Mouse (Mus musculus) hindbrain, embryonic 15.5 days (tissue): ENCODE data around the gene Diras1. TPM values are rescaled to one million over a fixed set of nuclear protein-coding genes. Genes with fewer than 3 reads are reported as not detected.

ENCODE experiments used
- ATAC-seq: fragments of 200-750 bp; cut with Nextera tagmentation; 2 replicates; pipeline ENCODE4 v1.8.0; 2017; ENCODE audit warnings: low read depth, moderate number of reproducible peaks, moderate TSS enrichment; ENCODE audit not compliant: low FRiP score
- H3K27ac ChIP-seq: fragments of 300-500 bp; sonication (generic); replicated peaks from 2 replicates; pipeline ENCODE4 v1.5.1; 2015; ENCODE audit warnings: mild to moderate bottlenecking, inconsistent platforms
- H3K27me3 ChIP-seq: fragments of 300-500 bp; sonication (generic); 2 replicates; pipeline ENCODE4 v1.6.1; 2015; ENCODE audit warnings: control low read depth, inconsistent platforms
- H3K36me3 ChIP-seq: fragments of 300-500 bp; sonication (generic); 2 replicates; pipeline ENCODE4 v1.6.1; 2015; ENCODE audit warnings: control low read depth, inconsistent platforms
- H3K4me1 ChIP-seq: fragments of 300-500 bp; sonication (generic); replicated peaks from 2 replicates; pipeline ENCODE4 v1.6.1; 2015; ENCODE audit warnings: control low read depth, inconsistent platforms
- H3K4me2 ChIP-seq: fragments of 300-500 bp; sonication (generic); 2 replicates; pipeline ENCODE4 v1.6.1; 2015; ENCODE audit warnings: moderate library complexity, mild to moderate bottlenecking, inconsistent platforms
- H3K4me3 ChIP-seq: fragments of 300-500 bp; sonication (generic); 2 replicates; pipeline ENCODE4 v1.5.1; 2015; ENCODE audit warnings: mild to moderate bottlenecking, inconsistent platforms
- H3K9ac ChIP-seq: fragments of 300-500 bp; sonication (generic); 2 replicates; pipeline ENCODE4 v1.6.1; 2015; ENCODE audit warnings: inconsistent platforms
- H3K9me3 ChIP-seq: fragments of 300-500 bp; sonication (generic); 2 replicates; pipeline ENCODE4 v1.6.1; 2016; ENCODE audit warnings: control low read depth, inconsistent platforms
- WGBS: fragments of 180-500 bp; shearing (Covaris S2); methylation state at CpG from one replicate; pipeline ENCODE4 v1.1.7; 2015; 5-methylcytosine and 5-hydroxymethylcytosine counted together
- polyA plus RNA-seq: library from polyadenylated mRNA; unstranded; fragments of >200 nt; fragmentation: Nextera tagmentation; extraction: Ambion mirVana; gene quantifications from 2 replicates; pipeline ENCODE4 v1.2.1, GENCODE M21; 2015

Diras1 gene
- polyA plus RNA-seq, 1 experiment from 2014 or later, result 81.6 TPM

- Histone ChIP-seq H3K27me3 (no peaks in the 10 kb centered on the region), H3K4me1 (peaks cover 37% of the 10 kb centered on the region), H3K36me3 (peaks cover 14% of the 10 kb centered on the region; the same call in 1 of the 2 replicates), H3K4me2 (no peak overlapping the region), H3K27ac (no peak overlapping the region), H3K9ac (no peak overlapping the region), H3K9me3 (no peaks in the 10 kb centered on the region), H3K4me3 (no peak overlapping the region)
- no peak for ATAC-seq
- 88% methylated on average over 5 of the region's 5 CpGs for WGBS
Observed at GRCm38 (mm10) chr10:81026857-81027256, 1.4 kb upstream of the Diras1 start.

DNA sequence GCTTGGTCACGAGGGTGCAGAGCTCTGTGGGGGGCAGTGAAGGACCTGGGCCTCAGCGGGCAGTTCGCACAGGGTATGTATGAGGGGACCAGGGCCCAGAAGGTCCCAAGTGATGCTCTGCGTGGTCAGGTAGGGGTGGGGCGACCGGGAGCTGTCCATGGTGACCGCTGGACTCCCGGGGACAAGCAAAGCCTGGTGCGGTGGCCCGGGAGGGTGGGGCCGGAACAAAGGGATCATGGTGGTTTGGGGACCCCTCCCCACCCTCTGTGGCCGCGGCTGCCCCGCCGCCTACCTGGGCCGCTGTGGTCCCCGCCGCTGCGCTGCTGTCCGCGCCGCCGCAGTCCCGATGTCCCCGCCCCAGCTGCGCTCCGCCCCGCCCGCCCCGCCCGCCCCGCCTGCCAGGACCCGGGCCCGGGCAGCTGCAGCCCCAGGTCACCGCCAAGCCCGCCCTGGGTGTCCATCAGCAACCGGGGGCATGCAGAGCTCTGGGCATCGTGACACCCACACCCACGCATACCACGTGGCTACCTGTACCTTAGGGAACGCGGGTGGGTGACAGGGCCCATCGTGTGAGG, 328 bp downstream of the Diras1 start:
- Histone ChIP-seq H3K27me3 (no peaks in the 10 kb centered on the region), H3K9ac (peak overlapping the region; percentile 71), H3K27ac (no peak overlapping the region), H3K4me1 (peaks cover 40% of the 10 kb centered on the region), H3K9me3 (no peaks in the 10 kb centered on the region), H3K36me3 (no peaks in the 10 kb centered on the region), H3K4me3 (peak overlapping the region; percentile 56), H3K4me2 (peak overlapping the region; percentile 74)
- ATAC-seq, result peak; percentile 62
- 1% methylated on average over 36 of the region's 43 CpGs for WGBS

GRCm38 (mm10) chr10:81024346-81024937, 1.0 kb downstream of the Diras1 start:
- no peaks in the 10 kb centered on the region for H3K27me3 ChIP-seq
- ATAC-seq, result no peak
- H3K27ac ChIP-seq, result no peak overlapping the region
- H3K9ac ChIP-seq, result peak overlapping the region; percentile 71
- no peaks in the 10 kb centered on the region for H3K9me3 ChIP-seq
- H3K4me2 ChIP-seq, result peak overlapping the region; percentile 74
- 82% methylated on average over 5 of the region's 5 CpGs for WGBS
- H3K4me3 ChIP-seq, result peak overlapping the region; percentile 56
- H3K36me3 ChIP-seq, result no peaks in the 10 kb centered on the region
- H3K4me1 ChIP-seq, result peaks cover 40% of the 10 kb centered on the region

- Histone ChIP-seq H3K4me1 (peaks cover 40% of the 10 kb centered on the region), H3K9me3 (no peaks in the 10 kb centered on the region), H3K36me3 (no peaks in the 10 kb centered on the region), H3K27ac (no peak overlapping the region), H3K4me3 (no peak overlapping the region), H3K9ac (no peak overlapping the region), H3K27me3 (no peaks in the 10 kb centered on the region), H3K4me2 (no peak overlapping the region)
- WGBS, result 72% methylated on average over 8 of the region's 8 CpGs
- no peak for ATAC-seq
Observed at GRCm38 (mm10) chr10:81022744-81023143, 2.7 kb downstream of the Diras1 start.

GRCm38 (mm10) chr10:81021547-81022110, 3.8 kb downstream of the Diras1 start:
- no peak for ATAC-seq
- H3K36me3 ChIP-seq, result no peaks in the 10 kb centered on the region
- H3K27me3 ChIP-seq, result no peaks in the 10 kb centered on the region
- no peaks in the 10 kb centered on the region for H3K9me3 ChIP-seq
- 0 out of 2 replicates have a peak overlapping the region, but pooled peaks have one; percentile 3 for H3K4me3 ChIP-seq
- H3K4me1 ChIP-seq, result peaks cover 40% of the 10 kb centered on the region
- H3K27ac ChIP-seq, result 0 out of 2 replicates have a peak overlapping the region, but pooled peaks have one; percentile 13
- no peak overlapping the region for H3K9ac ChIP-seq
- peak overlapping the region; percentile 37 for H3K4me2 ChIP-seq
- WGBS, result 14% methylated on average over 26 of the region's 26 CpGs

GRCm38 (mm10) chr10:81020207-81020606, 5.3 kb downstream of the Diras1 start:
- no peak for ATAC-seq
- Histone ChIP-seq H3K4me3 (no peak overlapping the region), H3K9me3 (no peaks in the 10 kb centered on the region), H3K27me3 (no peaks in the 10 kb centered on the region), H3K4me1 (peaks cover 32% of the 10 kb centered on the region), H3K36me3 (no peaks in the 10 kb centered on the region), H3K9ac (no peak overlapping the region), H3K4me2 (no peak overlapping the region), H3K27ac (no peak overlapping the region)
- WGBS, result 49% methylated on average over 2 of the region's 2 CpGs

- no peaks in the 10 kb centered on the region for H3K27me3 ChIP-seq
- WGBS, result 72% methylated on average over 6 of the region's 6 CpGs
- no peak overlapping the region for H3K9ac ChIP-seq
- H3K4me3 ChIP-seq, result no peak overlapping the region
- no peaks in the 10 kb centered on the region for H3K36me3 ChIP-seq
- no peak overlapping the region for H3K27ac ChIP-seq
- H3K4me1 ChIP-seq, result peaks cover 32% of the 10 kb centered on the region
- no peaks in the 10 kb centered on the region for H3K9me3 ChIP-seq
- H3K4me2 ChIP-seq, result no peak overlapping the region
- no peak for ATAC-seq
Observed at GRCm38 (mm10) chr10:81019687-81020086, 5.8 kb downstream of the Diras1 start.

- no peak overlapping the region for H3K4me3 ChIP-seq
- no peak overlapping the region for H3K4me2 ChIP-seq
- no peaks in the 10 kb centered on the region for H3K27me3 ChIP-seq
- no peaks in the 10 kb centered on the region for H3K36me3 ChIP-seq
- no peak for ATAC-seq
- no peak overlapping the region for H3K9ac ChIP-seq
- H3K9me3 ChIP-seq, result no peaks in the 10 kb centered on the region
- H3K27ac ChIP-seq, result no peak overlapping the region
- H3K4me1 ChIP-seq, result peaks cover 25% of the 10 kb centered on the region
- WGBS, result 41% methylated on average over 10 of the region's 10 CpGs
Observed at GRCm38 (mm10) chr10:81018326-81018725, 7.1 kb downstream of the Diras1 start.

GRCm38 (mm10) chr10:81016645-81017044, 8.8 kb downstream of the Diras1 start:
- no peaks in the 10 kb centered on the region for H3K27me3 ChIP-seq
- no peak overlapping the region for H3K4me2 ChIP-seq
- no peak overlapping the region for H3K4me3 ChIP-seq
- no peak for ATAC-seq
- no peaks in the 10 kb centered on the region for H3K36me3 ChIP-seq
- H3K9ac ChIP-seq, result no peak overlapping the region
- H3K27ac ChIP-seq, result no peak overlapping the region
- 7% methylated on average over 7 of the region's 7 CpGs for WGBS
- no peaks in the 10 kb centered on the region for H3K9me3 ChIP-seq
- H3K4me1 ChIP-seq, result peaks cover 15% of the 10 kb centered on the region

DNA sequence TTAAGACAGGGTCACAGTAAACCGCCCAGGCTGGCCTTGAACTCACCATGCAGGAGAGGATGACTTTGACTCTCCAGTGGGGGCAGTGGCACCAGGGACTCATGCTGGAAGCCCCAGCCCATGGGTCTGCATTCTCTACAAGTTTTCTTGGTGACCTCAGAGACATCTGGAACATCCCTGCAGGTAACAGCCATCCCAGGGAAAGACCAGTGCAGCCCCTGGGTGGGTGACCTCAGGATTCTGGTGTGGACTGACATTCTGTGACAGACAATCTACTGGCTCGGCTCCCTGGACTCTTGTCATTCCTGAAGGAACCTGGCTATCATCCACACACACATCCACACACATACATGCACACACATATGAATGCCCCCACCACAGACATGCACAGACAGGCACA, 9.8 kb downstream of the Diras1 start:
- 94% methylated on average over 2 of the region's 2 CpGs for WGBS
- no peak for ATAC-seq

DNA sequence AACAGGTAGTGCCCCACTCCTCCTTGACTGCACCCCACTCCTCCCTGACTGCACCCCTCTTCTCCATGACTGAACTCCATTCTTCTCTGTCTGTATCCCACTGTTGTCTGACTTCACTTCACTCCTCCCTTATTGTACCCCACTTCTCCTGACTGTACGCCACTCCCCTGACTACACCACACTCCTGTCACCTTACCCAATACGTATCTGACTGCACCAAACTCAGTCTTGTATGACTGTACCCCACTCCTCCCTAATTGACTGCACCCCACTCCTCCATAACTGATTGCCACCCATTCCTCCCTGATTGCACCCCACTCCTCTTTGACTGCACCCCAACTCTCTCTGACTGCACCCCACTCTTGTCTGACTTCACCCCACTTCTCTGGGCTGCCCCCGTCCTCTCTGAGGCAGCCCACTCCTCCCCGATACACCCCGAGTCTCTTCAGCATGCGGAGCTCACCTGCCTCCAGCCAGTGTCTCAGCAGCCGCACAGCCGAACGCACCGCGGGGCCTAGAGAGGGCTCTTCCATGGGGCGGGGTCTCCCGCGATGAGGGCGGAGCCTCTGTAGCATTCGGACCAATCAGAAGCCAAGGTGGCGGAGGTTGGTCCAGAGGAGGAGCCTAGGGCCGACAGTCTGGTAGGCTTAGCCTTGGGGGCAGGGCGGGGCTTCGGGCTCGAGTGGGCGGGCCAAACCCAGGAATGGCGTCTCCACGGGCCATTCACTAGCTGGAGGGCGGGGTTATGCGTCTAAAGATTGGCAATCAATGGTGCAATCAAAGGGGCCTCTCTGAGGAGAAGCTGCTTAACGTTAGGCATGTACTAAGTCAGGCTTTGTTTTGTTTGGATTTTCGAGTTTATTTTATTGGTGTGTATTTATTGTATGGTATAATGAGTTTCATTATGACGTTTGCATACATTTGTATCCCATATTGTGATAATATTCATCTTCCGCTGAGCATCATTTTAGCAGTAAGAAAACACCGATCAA, 10.8 kb downstream of the Diras1 start, which contains the start of gene Gng7:
Gng7 (minus strand) TSS at position 553 of the 992 bp plus-strand sequence.
- H3K9ac ChIP-seq, result peak within 1 kb of the TSS; percentile 49
- H3K27ac ChIP-seq, result no peak within 1 kb of the TSS
- no peaks in the 10 kb centered on the region for H3K27me3 ChIP-seq
- ATAC-seq, result peak; percentile 98
- 8% methylated on average over 31 of the region's 31 CpGs for WGBS
- no peaks in the 10 kb centered on the region for H3K36me3 ChIP-seq
- H3K4me3 ChIP-seq, result peak within 1 kb of the TSS; percentile 45
- H3K4me2 ChIP-seq, result peak within 1 kb of the TSS; percentile 78
- H3K4me1 ChIP-seq, result peaks cover 14% of the 10 kb centered on the region
- no peaks in the 10 kb centered on the region for H3K9me3 ChIP-seq

More for the DNA sequence above, 9.8 kb downstream of the Diras1 start:
- peaks cover 14% of the 10 kb centered on the region for H3K4me1 ChIP-seq
- peak overlapping the region; percentile 78; the same call in 1 of the 2 replicates for H3K4me2 ChIP-seq
- H3K27me3 ChIP-seq, result no peaks in the 10 kb centered on the region
- no peak overlapping the region for H3K9ac ChIP-seq
- H3K27ac ChIP-seq, result no peak overlapping the region
- H3K4me3 ChIP-seq, result no peak overlapping the region
- H3K9me3 ChIP-seq, result no peaks in the 10 kb centered on the region
- no peaks in the 10 kb centered on the region for H3K36me3 ChIP-seq
